Mouse (Mus musculus) ES-Bruce4 (cell line): ENCODE data around the gene Pgbd5.

Experiments used
- CTCF ChIP-seq: IDR thresholded peaks from one replicate; pipeline ENCODE4 v1.8.1; 2011; ENCODE audit warnings: low read depth, low read length
- EP300 ChIP-seq: IDR thresholded peaks from 2 replicates; pipeline ENCODE4 v1.6.1; 2011; ENCODE audit warnings: low read depth, low read length; ENCODE audit not compliant: insufficient read depth
- POLR2A ChIP-seq: IDR thresholded peaks from one replicate; pipeline ENCODE4 v1.8.1; 2011; ENCODE audit warnings: low read length; ENCODE audit not compliant: insufficient read depth

DNA sequence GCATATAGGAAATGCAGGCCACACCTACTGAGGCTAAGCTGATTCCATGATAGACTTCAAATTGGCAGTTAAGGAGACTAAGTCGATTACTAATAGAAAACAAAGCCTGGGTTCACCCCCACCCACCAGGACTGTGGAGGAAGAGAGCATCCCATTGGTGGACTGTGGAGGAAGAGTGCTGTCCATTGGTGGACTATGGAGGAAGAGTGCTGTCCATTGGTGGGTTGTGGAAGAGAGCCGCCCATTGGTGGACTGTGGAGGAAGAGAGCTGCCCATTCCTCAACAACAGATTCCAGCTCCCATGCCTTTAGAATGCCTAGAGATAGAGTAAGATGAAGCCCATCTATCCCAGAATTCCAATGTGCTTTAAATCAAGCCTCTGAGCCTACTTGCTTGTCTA, 42.9 kb downstream of the Pgbd5 start:
- TF ChIP-seq POLR2A (no peak), CTCF (no peak), EP300 (no peak)
